Mouse (Mus musculus): ENCODE results near the gene Treh. TPM values are rescaled to one million over a fixed set of nuclear protein-coding genes. Genes with fewer than 3 reads are reported as not detected.
"Not testable (repeated sequence)": the region's sequence is repeated elsewhere in the genome, so short reads cannot be mapped to it uniquely, and the experiment has no call there.

The Treh gene
- polyA plus RNA-seq (2012; rRNA removed): 0.15 and 0.29 TPM in 2 replicates

GRCm38 (mm10) chr9:44673005-44673404, at the start of gene Treh:
Treh (plus strand) TSS chr9:44673233.
- no peak for DNase-seq
- Histone ChIP-seq H3K4me3 (ENCODE audit: control insufficient read depth, insufficient read depth, low read length) (no peak within 1 kb of the TSS), H3K4me1 (replicated peaks; ENCODE audit: control insufficient read depth, insufficient read depth, low read length) (no peaks in the 10 kb centered on the region), H3K36me3 (ENCODE audit: control insufficient read depth, insufficient read depth, low read length) (no peaks in the 10 kb centered on the region), H3K27ac (ENCODE audit: control insufficient read depth, insufficient read depth, low read length) (no peak within 1 kb of the TSS), H3K27me3 (ENCODE audit: control insufficient read depth, insufficient read depth, low read length) (no peaks in the 10 kb centered on the region)
- TF ChIP-seq POLR2A (IDR thresholded peaks at IDR 0.05; ENCODE audit: control insufficient read depth, extremely low read depth, insufficient read depth, low read length, poor library complexity) (no peak), CTCF (IDR thresholded peaks at IDR 0.05; ENCODE audit: borderline replicate concordance, control insufficient read depth, extremely low read depth, insufficient read depth, low read length, poor library complexity) (no peak)
- WGBS: 91% methylated on average over 3 of the region's 3 CpGs

DNA sequence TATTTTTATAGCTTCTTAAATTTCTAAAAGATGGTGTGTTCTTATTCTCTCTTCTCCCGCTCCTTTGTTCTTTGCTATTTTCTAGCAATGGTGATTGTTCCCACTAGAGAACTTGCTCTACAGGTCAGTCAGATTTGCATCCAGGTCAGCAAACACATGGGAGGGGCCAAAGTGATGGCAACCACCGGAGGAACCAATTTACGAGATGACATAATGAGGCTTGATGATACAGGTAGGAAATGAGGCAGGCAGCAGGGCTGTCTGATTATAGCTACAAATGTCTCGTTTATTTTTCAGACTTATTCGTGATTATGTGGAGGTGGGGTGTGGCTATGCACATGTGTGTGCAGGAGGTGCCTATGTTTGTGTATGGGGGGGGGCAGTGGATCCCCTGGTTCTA, 48.6 kb upstream of the Treh start:
- peaks cover 96% of the 10 kb centered on the region for H3K36me3 ChIP-seq (ENCODE audit: control insufficient read depth, insufficient read depth, low read length)
- H3K4me3 ChIP-seq (ENCODE audit: control insufficient read depth, insufficient read depth, low read length): no peak overlapping the region
- DNase-seq: no peak
- TF ChIP-seq CTCF (IDR thresholded peaks at IDR 0.05; ENCODE audit: borderline replicate concordance, control insufficient read depth, extremely low read depth, insufficient read depth, low read length, poor library complexity): no peak
- no peak for TF ChIP-seq POLR2A (IDR thresholded peaks at IDR 0.05; ENCODE audit: control insufficient read depth, extremely low read depth, insufficient read depth, low read length, poor library complexity)
- H3K27me3 ChIP-seq (ENCODE audit: control insufficient read depth, insufficient read depth, low read length): no peaks in the 10 kb centered on the region
- H3K27ac ChIP-seq (ENCODE audit: control insufficient read depth, insufficient read depth, low read length): no peak overlapping the region
- H3K4me1 ChIP-seq (replicated peaks; ENCODE audit: control insufficient read depth, insufficient read depth, low read length): no peaks in the 10 kb centered on the region
- WGBS: 83% methylated on average over 5 of the region's 5 CpGs

- 98% methylated on average over 5 of the region's 5 CpGs for WGBS
- DNase-seq: no peak
- Histone ChIP-seq H3K36me3 (ENCODE audit: control insufficient read depth, insufficient read depth, low read length) (peaks cover 98% of the 10 kb centered on the region), H3K4me3 (ENCODE audit: control insufficient read depth, insufficient read depth, low read length) (no peak overlapping the region), H3K27ac (ENCODE audit: control insufficient read depth, insufficient read depth, low read length) (no peak overlapping the region), H3K4me1 (replicated peaks; ENCODE audit: control insufficient read depth, insufficient read depth, low read length) (no peaks in the 10 kb centered on the region), H3K27me3 (ENCODE audit: control insufficient read depth, insufficient read depth, low read length) (no peaks in the 10 kb centered on the region)
- TF ChIP-seq POLR2A (IDR thresholded peaks at IDR 0.05; ENCODE audit: control insufficient read depth, extremely low read depth, insufficient read depth, low read length, poor library complexity) (no peak), CTCF (IDR thresholded peaks at IDR 0.05; ENCODE audit: borderline replicate concordance, control insufficient read depth, extremely low read depth, insufficient read depth, low read length, poor library complexity) (no peak)
Observed at GRCm38 (mm10) chr9:44626268-44626667, 46.8 kb upstream of the Treh start.

- TF ChIP-seq POLR2A (IDR thresholded peaks at IDR 0.05; ENCODE audit: control insufficient read depth, extremely low read depth, insufficient read depth, low read length, poor library complexity) (no peak), CTCF (IDR thresholded peaks at IDR 0.05; ENCODE audit: borderline replicate concordance, control insufficient read depth, extremely low read depth, insufficient read depth, low read length, poor library complexity) (no peak)
- Histone ChIP-seq H3K4me1 (replicated peaks; ENCODE audit: control insufficient read depth, insufficient read depth, low read length) (no peaks in the 10 kb centered on the region), H3K27ac (ENCODE audit: control insufficient read depth, insufficient read depth, low read length) (no peak overlapping the region), H3K36me3 (ENCODE audit: control insufficient read depth, insufficient read depth, low read length) (peaks cover 70% of the 10 kb centered on the region), H3K27me3 (ENCODE audit: control insufficient read depth, insufficient read depth, low read length) (no peaks in the 10 kb centered on the region), H3K4me3 (ENCODE audit: control insufficient read depth, insufficient read depth, low read length) (no peak overlapping the region)
- DNase-seq: no peak
- WGBS: 32% methylated on average over 15 of the region's 15 CpGs
Observed at GRCm38 (mm10) chr9:44637551-44638169, 35.4 kb upstream of the Treh start.

GRCm38 (mm10) chr9:44638726-44639125, 34.3 kb upstream of the Treh start:
- DNase-seq; H3K4me3 ChIP-seq (ENCODE audit: control insufficient read depth, insufficient read depth, low read length); H3K4me1 ChIP-seq (replicated peaks; ENCODE audit: control insufficient read depth, insufficient read depth, low read length); H3K27me3 ChIP-seq (ENCODE audit: control insufficient read depth, insufficient read depth, low read length); H3K27ac ChIP-seq (ENCODE audit: control insufficient read depth, insufficient read depth, low read length): not testable (repeated sequence)
- H3K36me3 ChIP-seq (ENCODE audit: control insufficient read depth, insufficient read depth, low read length): peaks cover 60% of the 10 kb centered on the region
- 81% methylated on average over 9 of the region's 9 CpGs for WGBS

DNA sequence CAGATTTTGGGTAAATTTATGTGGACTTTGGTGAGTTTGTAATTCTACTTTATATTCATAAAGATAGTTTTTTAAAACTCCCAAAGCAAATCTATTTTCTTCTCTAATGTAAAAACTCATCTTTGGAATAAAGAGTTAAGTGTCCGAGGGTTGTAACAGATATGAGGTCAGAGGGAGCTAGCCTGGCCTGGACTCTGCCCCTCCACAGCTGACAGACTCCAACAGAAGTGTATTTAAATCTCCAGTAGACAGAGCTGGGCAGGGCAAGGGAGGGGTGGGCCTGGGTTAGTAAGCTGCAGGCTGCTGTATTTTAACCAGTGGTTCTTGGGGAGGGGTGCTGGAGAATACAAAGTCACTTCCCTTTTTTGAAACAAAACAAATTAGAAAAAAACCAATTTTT, 33.0 kb upstream of the Treh start:
- H3K4me3 ChIP-seq (ENCODE audit: control insufficient read depth, insufficient read depth, low read length); DNase-seq; H3K27me3 ChIP-seq (ENCODE audit: control insufficient read depth, insufficient read depth, low read length); H3K27ac ChIP-seq (ENCODE audit: control insufficient read depth, insufficient read depth, low read length); H3K4me1 ChIP-seq (replicated peaks; ENCODE audit: control insufficient read depth, insufficient read depth, low read length): not testable (repeated sequence)
- peaks cover 47% of the 10 kb centered on the region for H3K36me3 ChIP-seq (ENCODE audit: control insufficient read depth, insufficient read depth, low read length)
- 73% methylated on average over 1 of the region's 1 CpGs for WGBS

- no peak overlapping the region for H3K4me3 ChIP-seq (ENCODE audit: control insufficient read depth, insufficient read depth, low read length)
- 94% methylated on average over 3 of the region's 3 CpGs for WGBS
- H3K27ac ChIP-seq (ENCODE audit: control insufficient read depth, insufficient read depth, low read length): no peak overlapping the region
- no peaks in the 10 kb centered on the region for H3K27me3 ChIP-seq (ENCODE audit: control insufficient read depth, insufficient read depth, low read length)
- no peak for DNase-seq
- H3K4me1 ChIP-seq (replicated peaks; ENCODE audit: control insufficient read depth, insufficient read depth, low read length): peaks cover 12% of the 10 kb centered on the region
- TF ChIP-seq CTCF (IDR thresholded peaks at IDR 0.05; ENCODE audit: borderline replicate concordance, control insufficient read depth, extremely low read depth, insufficient read depth, low read length, poor library complexity) (no peak), POLR2A (IDR thresholded peaks at IDR 0.05; ENCODE audit: control insufficient read depth, extremely low read depth, insufficient read depth, low read length, poor library complexity) (no peak)
- peaks cover 39% of the 10 kb centered on the region for H3K36me3 ChIP-seq (ENCODE audit: control insufficient read depth, insufficient read depth, low read length)
Observed at GRCm38 (mm10) chr9:44640646-44641357, 32.2 kb upstream of the Treh start.
